Mouse (Mus musculus) CH12.LX (cell line): Measurements from ENCODE around the gene Cd59b.
"Not testable (repeated sequence)": the region's sequence is repeated elsewhere in the genome, so short reads cannot be mapped to it uniquely, and the experiment has no call there.

Experiments used
- CHD1 ChIP-seq: IDR thresholded peaks from 2 replicates; pipeline ENCODE4 v1.6.1; 2012; ENCODE audit warnings: low read depth, low read length, improper control_type of control experiment, inconsistent platforms
- CHD2 ChIP-seq: IDR thresholded peaks from 2 replicates; pipeline ENCODE4 v1.6.1; 2011; ENCODE audit warnings: low read length, improper control_type of control experiment
- EP300 ChIP-seq: IDR thresholded peaks from 2 replicates; pipeline ENCODE4 v1.6.1; 2011; ENCODE audit warnings: low read length, improper control_type of control experiment
- MAX ChIP-seq: IDR thresholded peaks from 2 replicates; pipeline ENCODE4 v1.6.1; 2011; ENCODE audit warnings: low read length, improper control_type of control experiment

DNA sequence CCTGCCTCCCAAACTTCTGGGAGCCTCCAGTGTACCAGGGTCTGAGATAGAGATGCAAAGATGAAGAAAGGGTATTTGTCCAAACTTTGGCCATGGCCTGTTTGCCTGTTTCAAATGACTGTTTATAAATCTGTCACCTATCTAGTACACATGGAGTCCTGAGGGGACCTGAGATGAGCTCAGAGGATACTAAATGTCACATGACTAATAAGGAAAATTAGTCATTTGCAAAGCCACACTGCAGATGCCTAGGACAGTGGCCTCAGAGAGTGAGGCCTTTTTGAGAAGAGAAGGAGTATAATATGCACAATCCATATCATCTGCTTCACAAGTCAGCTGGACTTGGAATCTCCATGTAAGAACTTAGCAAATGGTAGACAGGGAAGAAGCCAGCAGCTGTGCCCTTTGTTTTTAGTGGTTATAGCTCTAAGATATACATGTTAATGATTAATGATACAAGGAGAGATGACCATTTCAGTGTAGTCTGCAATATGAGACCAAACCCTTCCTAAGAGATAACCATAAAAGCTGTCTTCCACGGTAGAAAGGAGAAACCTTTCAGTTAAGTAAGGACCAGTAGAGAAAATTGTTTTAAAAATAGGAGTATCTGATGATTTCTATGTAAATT, 41.6 kb downstream of the Cd59b start:
- not testable (repeated sequence) for TF ChIP-seq CHD2, MAX, CHD1, EP300
